Mouse (Mus musculus): ENCODE data around the gene Vmn2r94.

Vmn2r94 gene

DNA sequence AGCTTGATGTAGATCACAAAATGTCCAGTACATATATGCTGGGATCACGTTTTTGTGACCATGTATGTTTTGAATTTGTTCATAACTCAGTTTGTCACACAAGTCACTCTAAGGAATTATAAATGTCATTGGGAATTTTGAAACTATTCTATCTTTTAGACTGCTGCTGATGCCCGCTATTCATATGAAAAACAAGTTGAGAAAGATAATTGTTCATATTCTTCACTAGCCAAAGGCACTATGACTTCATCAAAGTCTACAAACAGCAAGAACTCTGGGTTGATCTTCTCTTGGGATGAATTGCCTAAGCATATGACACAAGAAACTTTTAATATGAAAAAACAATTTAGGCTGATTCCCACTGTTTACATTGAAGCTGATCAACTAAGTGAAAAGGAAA is at the start of gene Vmn2r94:
Gene Vmn2r94 (minus strand): TSS at position 101 of the 400 bp plus-strand sequence.
- in situ Hi-C loops (cut with MboI; ENCODE audit: low sequenced_read_pairs): no loop called here

DNA sequence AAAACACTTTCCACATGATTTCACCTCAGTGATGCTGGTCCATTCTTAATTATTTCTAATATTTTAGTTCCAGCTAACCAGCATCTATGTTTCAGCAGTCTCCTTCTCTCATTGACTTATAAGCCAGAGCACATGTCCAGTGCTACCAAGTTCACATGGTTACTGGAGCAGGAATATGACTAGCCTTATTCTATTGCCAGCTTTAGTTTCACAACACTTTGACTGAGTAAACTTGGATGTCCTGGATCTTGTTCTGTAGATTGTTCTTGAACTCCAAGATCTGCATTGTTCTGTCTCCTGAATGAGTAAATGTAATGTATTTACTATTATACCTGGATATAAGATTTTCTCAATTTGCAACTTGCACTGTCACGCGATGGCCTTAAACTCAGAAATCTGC is 45.5 kb upstream of the Vmn2r94 start:
- in situ Hi-C loops (cut with MboI; ENCODE audit: low sequenced_read_pairs): no loop called here

DNA sequence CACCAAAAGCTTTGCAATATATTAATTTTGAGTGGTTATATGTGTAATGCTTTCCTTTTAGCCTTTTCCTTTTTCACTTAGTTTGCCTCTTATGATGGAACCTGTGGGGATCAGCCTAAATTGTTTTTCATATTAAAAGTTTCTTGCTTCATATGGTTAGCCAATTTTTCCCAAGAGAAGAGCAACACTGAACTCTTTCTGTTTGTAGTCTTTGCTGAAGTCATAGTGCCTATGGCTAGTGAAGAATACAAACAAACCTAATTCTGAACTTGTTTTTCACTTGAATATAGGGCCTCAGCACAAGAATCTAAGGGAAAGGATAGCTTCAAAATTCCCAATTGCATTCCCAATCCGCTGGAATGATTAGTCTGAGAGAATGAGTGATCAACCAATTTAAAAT is 20.2 kb upstream of the Vmn2r94 start, which contains the start of gene Vmn2r93:
Gene Vmn2r93 (plus strand): TSS at position 301 of the 400 bp plus-strand sequence.
- in situ Hi-C loops (cut with MboI; ENCODE audit: low sequenced_read_pairs): no loop called here

DNA sequence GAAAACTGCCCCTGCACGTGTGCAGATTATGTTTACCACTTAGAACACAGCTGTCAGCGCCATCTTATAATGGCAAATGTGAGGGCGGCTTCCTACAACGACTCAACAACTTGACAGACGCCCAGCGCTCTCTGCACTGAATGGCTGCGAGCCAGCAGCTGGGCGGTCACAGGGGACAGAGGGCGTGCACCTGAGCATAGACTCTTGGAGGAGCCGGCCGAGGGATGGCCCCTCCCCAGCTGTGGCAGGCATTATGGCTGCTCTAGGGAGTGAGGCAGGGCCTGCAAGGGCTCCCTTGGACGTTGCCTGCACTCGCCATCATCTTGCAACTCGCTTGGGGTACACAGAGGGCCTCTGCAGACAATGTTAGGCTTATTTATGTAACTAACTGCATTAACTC is 40.6 kb downstream of the Vmn2r94 start:
- in situ Hi-C loops (cut with MboI; ENCODE audit: low sequenced_read_pairs): no loop called here

DNA sequence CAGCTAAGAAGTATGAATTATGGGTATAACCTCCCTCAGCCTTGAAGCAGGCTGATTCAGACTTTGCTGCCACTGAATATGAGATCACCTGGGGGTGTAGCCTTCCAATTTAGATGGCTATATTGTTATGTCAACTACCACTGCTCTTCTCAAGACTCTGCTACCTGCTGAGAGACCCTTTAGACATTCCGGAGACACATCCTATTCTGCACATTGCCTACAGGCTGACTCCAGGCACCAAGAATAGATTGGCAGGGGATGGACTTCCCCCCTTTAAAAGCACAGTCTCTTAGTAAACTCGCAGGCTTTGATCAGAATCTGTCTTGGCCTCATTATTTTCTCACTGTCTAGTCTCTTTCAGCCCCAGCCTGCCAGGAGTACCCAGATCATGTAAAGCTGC is 45.6 kb downstream of the Vmn2r94 start:
- in situ Hi-C loops (cut with MboI; ENCODE audit: low sequenced_read_pairs): no loop called here

DNA sequence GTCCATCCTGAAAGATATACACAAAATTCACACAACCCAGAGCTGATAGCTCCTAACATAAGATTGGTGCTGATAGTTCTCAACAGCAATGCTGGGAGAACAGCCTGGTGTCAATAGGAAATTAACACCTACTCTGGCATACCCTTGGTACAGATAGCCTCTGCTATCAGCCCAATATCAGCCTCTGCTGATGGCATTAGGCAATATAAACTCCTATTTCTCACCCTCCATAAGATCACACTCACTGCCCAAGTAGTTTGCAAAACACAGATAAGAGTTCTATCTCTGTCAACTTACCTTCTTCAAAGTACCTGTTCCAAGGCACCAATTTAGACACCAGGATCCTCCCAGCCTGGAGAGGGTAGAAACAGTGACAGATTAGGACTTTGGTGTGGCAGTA is 56.3 kb downstream of the Vmn2r94 start:
- in situ Hi-C loops (cut with MboI; ENCODE audit: low sequenced_read_pairs): no loop called here
